Mouse (Mus musculus): ENCODE measurements around the gene Neo1. TPM values are rescaled to one million over a fixed set of nuclear protein-coding genes. Genes with fewer than 3 reads are reported as not detected.

Gene Neo1
- polyA plus RNA-seq, 2 experiments, result 1.5 TPM

- DNase-seq (ENCODE audit: low read depth in 3 of 3, low spot score in 3 of 3) (no peak), ATAC-seq (ENCODE audit: insufficient read depth) (no peak)
- no peaks in the 10 kb centered on the region for H3K9me3 ChIP-seq (ENCODE audit: control insufficient read depth, low read length)
- no peaks in the 10 kb centered on the region for H3K36me3 ChIP-seq (replicated peaks; ENCODE audit: control insufficient read depth, insufficient read depth, low read depth)
- H3K4me2 ChIP-seq (ENCODE audit: low read depth), result no peak overlapping the region
- no peaks in the 10 kb centered on the region for H3K27me3 ChIP-seq (ENCODE audit: control insufficient read depth, insufficient read depth, low read length)
- H3K9ac ChIP-seq (replicated peaks), result no peak overlapping the region
- TF ChIP-seq CTCF (IDR thresholded peaks at IDR 0.05; ENCODE audit: low read depth) (no peak), EP300 (IDR thresholded peaks at IDR 0.05; ENCODE audit: low read depth) (no peak)
- no peak overlapping the region for H3K27ac ChIP-seq
- 3% methylated on average over 3 of the region's 3 CpGs for WGBS (ENCODE audit: insufficient replicate concordance)
- H3K4me1 ChIP-seq (replicated peaks; ENCODE audit: control insufficient read depth in 2 of 2, insufficient read depth in 2 of 2, low read length in 1 of 2), result no peaks in the 10 kb centered on the region
- H3K4me3 ChIP-seq (ENCODE audit: insufficient read depth in 1 of 2, low read depth in 2 of 2, low read length in 2 of 2), result no peak overlapping the region
Measured at GRCm38 (mm10) chr9:58847008-58847407, 189.2 kb downstream of the Neo1 start.

- 68% methylated on average over 3 of the region's 3 CpGs for WGBS (ENCODE audit: insufficient replicate concordance)
Measured at GRCm38 (mm10) chr9:58844597-58844996, 191.6 kb downstream of the Neo1 start.

GRCm38 (mm10) chr9:58841655-58842054, 194.6 kb downstream of the Neo1 start:
- H3K4me1 ChIP-seq (replicated peaks; ENCODE audit: control insufficient read depth in 2 of 2, insufficient read depth in 2 of 2, low read length in 1 of 2), result no peaks in the 10 kb centered on the region
- H3K27me3 ChIP-seq (ENCODE audit: control insufficient read depth, insufficient read depth, low read length), result no peaks in the 10 kb centered on the region; the same call in 1 of the 2 replicates
- ATAC-seq (ENCODE audit: insufficient read depth), result no peak
- H3K27ac ChIP-seq, result no peak overlapping the region
- H3K9me3 ChIP-seq (ENCODE audit: control insufficient read depth, low read length), result no peaks in the 10 kb centered on the region
- TF ChIP-seq EP300 (IDR thresholded peaks at IDR 0.05; ENCODE audit: low read depth), result no peak
- H3K9ac ChIP-seq (replicated peaks), result no peak overlapping the region
- 15% methylated on average over 6 of the region's 6 CpGs for WGBS (ENCODE audit: insufficient replicate concordance)
- no peaks in the 10 kb centered on the region for H3K36me3 ChIP-seq (replicated peaks; ENCODE audit: control insufficient read depth, insufficient read depth, low read depth)
- DNase-seq (ENCODE audit: low read depth in 3 of 3, low spot score in 3 of 3), result peak in 2 of 3 experiments; percentile 9 to 10
- no peak overlapping the region for H3K4me2 ChIP-seq (ENCODE audit: low read depth)
- no peak overlapping the region for H3K4me3 ChIP-seq (ENCODE audit: insufficient read depth in 1 of 2, low read depth in 2 of 2, low read length in 2 of 2)

More at GRCm38 (mm10) chr9:58844597-58844996, 191.6 kb downstream of the Neo1 start:
- no peaks in the 10 kb centered on the region for H3K27me3 ChIP-seq (ENCODE audit: control insufficient read depth, insufficient read depth, low read length)
- no peak overlapping the region for H3K4me3 ChIP-seq (ENCODE audit: insufficient read depth in 1 of 2, low read depth in 2 of 2, low read length in 2 of 2)
- no peak for ATAC-seq (ENCODE audit: insufficient read depth)
- no peaks in the 10 kb centered on the region for H3K9me3 ChIP-seq (ENCODE audit: control insufficient read depth, low read length)
- no peaks in the 10 kb centered on the region for H3K4me1 ChIP-seq (replicated peaks; ENCODE audit: control insufficient read depth in 2 of 2, insufficient read depth in 2 of 2, low read length in 1 of 2)
- no peaks in the 10 kb centered on the region for H3K36me3 ChIP-seq (replicated peaks; ENCODE audit: control insufficient read depth, insufficient read depth, low read depth)
- DNase-seq (ENCODE audit: low read depth in 3 of 3, low spot score in 3 of 3), result no peak
- H3K4me2 ChIP-seq (ENCODE audit: low read depth), result no peak overlapping the region
- no peak overlapping the region for H3K27ac ChIP-seq
- no peak for TF ChIP-seq CTCF (IDR thresholded peaks at IDR 0.05; ENCODE audit: low read depth)
- TF ChIP-seq EP300 (IDR thresholded peaks at IDR 0.05; ENCODE audit: low read depth), result no peak
- H3K9ac ChIP-seq (replicated peaks), result no peak overlapping the region

GRCm38 (mm10) chr9:58838504-58838903, 197.7 kb downstream of the Neo1 start:
- no peaks in the 10 kb centered on the region; the same call in 1 of the 2 replicates for H3K27me3 ChIP-seq (ENCODE audit: control insufficient read depth, insufficient read depth, low read length)
- H3K36me3 ChIP-seq (replicated peaks; ENCODE audit: control insufficient read depth, insufficient read depth, low read depth), result no peaks in the 10 kb centered on the region
- no peak overlapping the region for H3K27ac ChIP-seq
- H3K9me3 ChIP-seq (ENCODE audit: control insufficient read depth, low read length), result no peaks in the 10 kb centered on the region
- TF ChIP-seq CTCF (IDR thresholded peaks at IDR 0.05; ENCODE audit: low read depth) (no peak), EP300 (IDR thresholded peaks at IDR 0.05; ENCODE audit: low read depth) (no peak)
- ATAC-seq (ENCODE audit: insufficient read depth) (no peak), DNase-seq (ENCODE audit: low read depth in 3 of 3, low spot score in 3 of 3) (no peak)
- WGBS (ENCODE audit: insufficient replicate concordance), result 57% methylated on average over 5 of the region's 5 CpGs
- no peak overlapping the region for H3K4me3 ChIP-seq (ENCODE audit: insufficient read depth in 1 of 2, low read depth in 2 of 2, low read length in 2 of 2)
- no peaks in the 10 kb centered on the region for H3K4me1 ChIP-seq (replicated peaks; ENCODE audit: control insufficient read depth in 2 of 2, insufficient read depth in 2 of 2, low read length in 1 of 2)
- no peak overlapping the region for H3K4me2 ChIP-seq (ENCODE audit: low read depth)
- no peak overlapping the region for H3K9ac ChIP-seq (replicated peaks)

GRCm38 (mm10) chr9:58837174-58837573, 199.1 kb downstream of the Neo1 start:
- no peak overlapping the region for H3K4me2 ChIP-seq (ENCODE audit: low read depth)
- H3K9ac ChIP-seq (replicated peaks), result no peak overlapping the region
- ATAC-seq (ENCODE audit: insufficient read depth), result no peak
- H3K27ac ChIP-seq, result no peak overlapping the region
- H3K9me3 ChIP-seq (ENCODE audit: control insufficient read depth, low read length), result no peaks in the 10 kb centered on the region
- H3K27me3 ChIP-seq (ENCODE audit: control insufficient read depth, insufficient read depth, low read length), result no peaks in the 10 kb centered on the region; the same call in 1 of the 2 replicates
- peaks cover 0 to 3% of the 10 kb centered on the region in 2 experiments; a peak in 1 of 4 replicates for H3K4me1 ChIP-seq (replicated peaks; ENCODE audit: control insufficient read depth in 2 of 2, insufficient read depth in 2 of 2, low read length in 1 of 2)
- 22% methylated on average over 5 of the region's 5 CpGs for WGBS (ENCODE audit: insufficient replicate concordance)
- H3K4me3 ChIP-seq (ENCODE audit: insufficient read depth in 1 of 2, low read depth in 2 of 2, low read length in 2 of 2), result no peak overlapping the region
- H3K36me3 ChIP-seq (replicated peaks; ENCODE audit: control insufficient read depth, insufficient read depth, low read depth), result no peaks in the 10 kb centered on the region
- no peak for DNase-seq (ENCODE audit: low read depth in 3 of 3, low spot score in 3 of 3)
- TF ChIP-seq CTCF (IDR thresholded peaks at IDR 0.05; ENCODE audit: low read depth), result no peak
- no peak for TF ChIP-seq EP300 (IDR thresholded peaks at IDR 0.05; ENCODE audit: low read depth)

Data from liver, embryonic 14.5 days (tissue).